Mouse (Mus musculus): ENCODE results near the gene Otx2. TPM values are rescaled to one million over a fixed set of nuclear protein-coding genes. Genes with fewer than 3 reads are reported as not detected.
A peak's percentile ranks its signal among the peaks of the same experiment; 100 is the strongest.

Otx2 gene
- polyA plus RNA-seq, 1 experiment from 2014 or later = 15.4 TPM

DNA sequence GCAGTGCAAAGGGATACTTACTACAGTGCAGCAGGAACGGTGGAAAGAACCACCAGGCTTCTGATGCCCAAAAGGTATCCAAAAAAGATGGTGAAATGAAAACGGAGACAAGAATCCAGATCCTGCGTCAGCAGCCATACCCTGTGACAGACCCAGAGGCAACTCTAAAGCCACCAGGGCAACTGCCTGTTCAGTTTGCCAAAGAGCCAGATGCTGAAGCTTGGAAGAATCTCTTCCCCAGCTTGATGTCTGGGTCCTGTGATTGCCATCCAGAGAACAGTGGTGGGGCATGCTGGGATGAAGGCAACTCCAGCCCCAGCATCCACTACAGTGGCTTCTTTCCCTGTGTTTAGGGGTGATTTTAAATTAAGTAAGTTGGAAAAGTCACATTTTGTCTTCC lies 5.1 kb upstream of the Otx2 start:
- Histone ChIP-seq H3K4me3 (no peak overlapping the region), H3K4me1 (replicated peaks) (peaks cover 9% of the 10 kb centered on the region), H3K36me3 (no peaks in the 10 kb centered on the region), H3K27ac (no peak overlapping the region), H3K9me3 (no peaks in the 10 kb centered on the region), H3K27me3 (ENCODE audit: insufficient read depth, poor library complexity, severe bottlenecking) (peaks cover 49% of the 10 kb centered on the region)
- no peak for DNase-seq (ENCODE audit: low spot score)
- WGBS = 81% methylated on average over 3 of the region's 3 CpGs

DNA sequence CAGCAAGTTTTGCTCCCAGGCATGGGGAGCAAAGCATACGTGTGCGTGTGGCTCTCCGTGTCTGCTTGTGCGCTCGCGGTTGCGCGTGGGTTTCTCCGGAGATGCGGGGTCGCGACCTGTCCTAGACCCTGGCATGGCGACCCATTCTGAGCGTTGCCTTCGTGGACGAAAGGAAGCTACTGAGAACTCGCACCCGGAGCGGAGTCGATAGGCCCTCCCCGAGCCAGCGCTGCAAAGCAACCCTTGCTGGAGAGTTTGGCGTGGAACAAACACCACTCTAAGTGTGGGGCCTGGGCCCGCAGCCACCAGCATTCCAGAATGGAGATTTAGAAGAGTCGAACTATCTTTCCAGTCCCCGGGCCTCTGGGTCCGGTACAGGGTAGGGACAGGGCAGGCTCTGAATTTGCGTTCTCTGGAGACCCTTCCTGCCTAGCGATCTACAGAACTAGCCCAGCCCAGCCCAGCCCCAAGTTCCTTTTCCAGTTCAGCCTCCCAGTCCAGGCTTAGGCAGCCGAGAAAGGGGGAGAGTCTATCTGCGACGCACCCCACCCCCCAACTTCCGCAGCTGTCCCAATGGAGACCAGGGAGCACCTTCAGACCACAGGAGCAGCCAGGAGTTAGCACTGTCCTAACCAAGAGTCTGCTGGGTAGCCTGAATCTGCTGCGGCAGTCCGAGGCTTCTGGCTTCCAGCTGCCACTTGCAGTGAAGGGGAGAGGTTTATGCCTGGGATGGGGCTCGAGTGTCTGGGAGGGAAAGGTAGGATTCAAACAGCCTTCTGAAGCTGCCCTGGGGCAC lies 615 bp upstream of the Otx2 start:
- Histone ChIP-seq H3K27me3 (ENCODE audit: insufficient read depth, poor library complexity, severe bottlenecking) (peaks cover 94% of the 10 kb centered on the region), H3K4me1 (replicated peaks) (peaks cover 14% of the 10 kb centered on the region), H3K27ac (peak overlapping the region; percentile 77), H3K4me3 (peak overlapping the region; percentile 46), H3K36me3 (no peaks in the 10 kb centered on the region), H3K9me3 (no peaks in the 10 kb centered on the region)
- peak; percentile 41 for DNase-seq (ENCODE audit: low spot score)
- 1% methylated on average over 36 of the region's 36 CpGs for WGBS

DNA sequence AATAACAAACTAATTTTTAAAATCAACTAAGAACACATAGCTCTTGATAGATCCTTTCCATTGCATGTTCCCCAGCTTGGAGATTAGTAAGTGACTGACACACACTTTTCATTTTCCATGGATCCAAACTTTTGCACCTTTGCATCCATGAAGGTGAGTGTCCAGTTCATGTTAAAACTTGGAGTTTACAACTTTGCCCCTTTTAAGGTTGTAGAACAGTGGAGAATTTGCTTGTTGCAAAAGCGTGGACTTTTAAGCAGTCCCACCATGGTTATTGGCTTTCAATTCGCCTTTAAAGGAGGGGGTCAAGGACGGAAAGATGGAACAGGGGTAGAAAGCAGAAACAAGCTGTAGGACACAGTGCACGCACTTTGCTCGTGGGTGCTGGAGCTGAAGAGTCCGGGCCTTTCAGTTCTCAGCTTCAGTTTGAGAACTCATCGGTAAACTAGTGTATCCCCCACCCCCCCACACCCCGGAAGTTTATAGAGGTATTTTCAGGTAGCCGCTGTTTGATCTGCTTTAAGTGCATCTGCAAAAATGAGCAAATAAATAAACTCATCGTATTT lies 925 bp downstream of the Otx2 start:
- H3K27me3 ChIP-seq (ENCODE audit: insufficient read depth, poor library complexity, severe bottlenecking) = peaks cover 97% of the 10 kb centered on the region

DNA sequence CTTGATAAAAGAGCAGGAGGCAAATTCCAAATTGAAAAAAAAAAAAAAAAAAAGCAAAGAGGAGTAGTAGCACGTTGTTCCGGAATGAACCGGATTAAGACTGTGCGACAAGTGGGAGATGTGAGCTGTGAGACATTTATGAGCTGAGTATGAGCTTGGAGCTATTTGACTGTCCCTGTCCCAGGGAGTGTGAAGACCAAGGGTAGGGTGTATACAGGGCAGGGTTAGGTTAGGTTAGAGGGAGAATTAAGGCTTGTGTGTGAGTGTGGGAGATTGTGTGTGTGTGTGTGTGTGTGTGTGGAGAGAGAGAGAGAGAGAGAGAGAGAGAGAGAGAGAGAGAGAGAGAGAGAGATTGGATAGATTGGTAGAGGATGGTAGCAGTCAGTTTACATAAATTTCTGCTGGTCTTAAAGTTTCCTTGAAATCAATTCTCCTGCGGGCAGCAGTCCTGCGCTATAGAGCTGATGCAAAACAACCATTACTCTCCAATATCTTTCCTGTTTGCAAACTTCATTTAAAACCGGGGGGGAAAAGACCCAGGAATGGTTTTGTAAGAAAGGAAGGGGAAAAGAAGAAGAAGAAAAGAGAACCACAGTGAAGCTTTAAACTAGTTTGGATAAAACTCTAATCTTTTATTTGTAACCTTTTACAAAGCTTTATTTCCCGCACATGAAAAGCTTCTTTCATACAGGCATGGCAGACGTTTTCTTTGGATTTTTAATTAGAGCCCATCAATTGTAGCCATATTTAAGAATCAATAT lies 2.0 kb downstream of the Otx2 start:
- Histone ChIP-seq H3K27me3 (ENCODE audit: insufficient read depth, poor library complexity, severe bottlenecking) (peaks cover 100% of the 10 kb centered on the region), H3K4me1 (replicated peaks) (peaks cover 20% of the 10 kb centered on the region), H3K4me3 (peak overlapping the region; percentile 23), H3K36me3 (no peaks in the 10 kb centered on the region), H3K27ac (0 out of 2 replicates have a peak overlapping the region, but pooled peaks have one; percentile 5), H3K9me3 (no peaks in the 10 kb centered on the region)
- peak; percentile 18 for DNase-seq (ENCODE audit: low spot score)
- WGBS = 31% methylated on average over 9 of the region's 9 CpGs

More for the DNA sequence above, 925 bp downstream of the Otx2 start:
- H3K36me3 ChIP-seq = no peaks in the 10 kb centered on the region
- H3K4me1 ChIP-seq (replicated peaks) = peaks cover 18% of the 10 kb centered on the region
- H3K4me3 ChIP-seq = peak overlapping the region; percentile 46
- WGBS = 15% methylated on average over 10 of the region's 10 CpGs
- no peaks in the 10 kb centered on the region for H3K9me3 ChIP-seq
- H3K27ac ChIP-seq = no peak overlapping the region
- DNase-seq (ENCODE audit: low spot score) = peak; percentile 15

DNA sequence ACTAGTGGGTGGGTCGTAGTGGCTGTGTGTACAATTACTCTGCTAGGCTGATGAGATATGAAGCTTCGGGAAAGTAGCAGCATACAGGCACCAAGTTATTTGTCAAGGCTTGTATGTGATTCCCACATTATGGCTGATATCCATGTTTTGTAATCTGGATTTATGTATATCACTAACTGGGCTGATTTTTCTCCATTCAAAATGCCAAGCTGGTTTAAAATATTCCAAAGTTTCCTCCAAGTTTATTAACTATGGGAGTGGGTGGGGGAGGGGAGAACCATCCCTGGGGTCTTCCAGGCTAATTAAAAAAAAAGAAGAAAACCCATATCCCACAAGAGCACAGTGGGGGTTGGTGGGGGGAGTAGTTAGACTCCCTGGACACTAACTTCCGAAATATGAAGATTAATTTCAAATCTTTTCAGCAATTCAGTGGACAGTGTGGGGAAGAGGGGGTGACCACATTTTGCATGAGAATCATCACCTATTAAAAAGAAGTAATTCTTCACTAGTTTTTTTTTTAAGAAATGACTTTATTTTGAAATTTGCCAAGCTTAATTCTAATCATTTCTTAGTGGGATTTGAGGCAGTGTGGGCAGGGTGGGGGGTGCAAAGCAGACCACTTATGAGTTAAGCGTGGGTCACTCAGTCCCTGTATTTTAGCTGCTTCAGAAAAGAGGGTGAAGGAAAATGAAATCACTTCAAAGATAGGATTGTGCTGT lies 2.7 kb downstream of the Otx2 start:
- WGBS = 43% methylated on average over 4 of the region's 4 CpGs

DNA sequence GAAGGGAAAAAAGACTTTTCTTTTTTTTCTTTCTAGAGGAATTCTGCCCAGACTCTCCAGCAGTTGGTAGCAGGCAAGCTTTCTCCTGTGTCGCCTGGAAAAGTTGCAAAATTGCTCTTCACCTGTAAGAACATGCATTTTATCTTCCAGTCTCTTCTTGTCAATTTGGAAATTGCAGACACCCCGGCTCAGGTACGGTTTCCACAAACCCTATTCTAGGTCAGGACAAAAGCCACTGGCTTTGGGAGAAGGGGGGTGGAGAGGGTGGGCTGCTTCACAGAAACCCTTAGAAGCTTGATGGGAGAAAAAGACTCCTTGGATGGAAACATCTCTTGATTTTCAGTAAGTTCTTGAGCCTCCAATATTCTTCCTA lies 3.4 kb downstream of the Otx2 start:
- Histone ChIP-seq H3K4me3 (no peak overlapping the region), H3K27ac (peak overlapping the region; percentile 45; the same call in 1 of the 2 replicates), H3K9me3 (no peaks in the 10 kb centered on the region), H3K27me3 (ENCODE audit: insufficient read depth, poor library complexity, severe bottlenecking) (peaks cover 100% of the 10 kb centered on the region), H3K36me3 (no peaks in the 10 kb centered on the region), H3K4me1 (replicated peaks) (peaks cover 34% of the 10 kb centered on the region)
- DNase-seq (ENCODE audit: low spot score) = peak; percentile 33
- WGBS = 3% methylated on average over 3 of the region's 3 CpGs

More for the DNA sequence above, 2.7 kb downstream of the Otx2 start:
- Histone ChIP-seq H3K4me3 (peak overlapping the region; percentile 23; the same call in 1 of the 2 replicates), H3K27ac (no peak overlapping the region), H3K9me3 (no peaks in the 10 kb centered on the region), H3K4me1 (replicated peaks) (peaks cover 28% of the 10 kb centered on the region), H3K27me3 (ENCODE audit: insufficient read depth, poor library complexity, severe bottlenecking) (peaks cover 100% of the 10 kb centered on the region), H3K36me3 (no peaks in the 10 kb centered on the region)
- DNase-seq (ENCODE audit: low spot score) = no peak

DNA sequence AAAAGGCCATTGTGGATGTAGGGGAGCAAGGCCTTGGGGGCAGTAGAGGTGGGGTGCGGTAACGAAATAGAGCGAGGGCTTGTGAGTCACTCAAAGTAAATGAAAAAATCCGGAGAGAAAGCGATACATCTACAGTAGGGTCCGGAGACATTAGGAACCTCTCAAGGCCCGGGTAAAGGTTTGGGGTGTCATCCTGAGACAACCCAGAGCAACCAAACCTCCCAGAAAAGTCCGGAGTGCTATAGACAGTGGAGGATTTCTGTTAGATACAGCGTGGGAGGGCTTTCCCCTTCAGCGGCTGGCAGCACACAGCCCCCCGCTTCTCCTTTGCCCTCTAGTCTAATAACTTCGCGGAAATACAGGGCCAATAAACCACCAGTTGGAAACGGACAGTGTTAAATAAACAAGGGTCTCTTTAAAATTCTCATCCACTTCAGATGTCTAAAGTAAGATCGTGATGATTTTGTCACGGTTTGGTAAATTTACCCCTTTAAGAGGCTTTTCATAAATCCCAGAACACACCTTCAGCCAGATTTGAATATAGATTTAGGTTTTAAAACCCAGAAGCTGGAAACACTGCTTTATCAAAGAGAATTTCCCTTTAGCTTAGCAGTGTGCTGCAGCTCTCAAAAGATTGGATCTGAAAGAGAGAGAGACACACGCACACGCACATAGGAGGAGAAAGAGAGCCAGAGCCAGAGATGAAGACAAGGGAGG lies 3.9 kb downstream of the Otx2 start:
- Histone ChIP-seq H3K4me1 (replicated peaks) (peaks cover 40% of the 10 kb centered on the region), H3K36me3 (no peaks in the 10 kb centered on the region), H3K27me3 (ENCODE audit: insufficient read depth, poor library complexity, severe bottlenecking) (peaks cover 100% of the 10 kb centered on the region), H3K9me3 (no peaks in the 10 kb centered on the region), H3K27ac (peak overlapping the region; percentile 45; the same call in 1 of the 2 replicates), H3K4me3 (peak overlapping the region; percentile 20; the same call in 1 of the 2 replicates)
- 3% methylated on average over 18 of the region's 18 CpGs for WGBS
- peak; percentile 40 for DNase-seq (ENCODE audit: low spot score)

DNA sequence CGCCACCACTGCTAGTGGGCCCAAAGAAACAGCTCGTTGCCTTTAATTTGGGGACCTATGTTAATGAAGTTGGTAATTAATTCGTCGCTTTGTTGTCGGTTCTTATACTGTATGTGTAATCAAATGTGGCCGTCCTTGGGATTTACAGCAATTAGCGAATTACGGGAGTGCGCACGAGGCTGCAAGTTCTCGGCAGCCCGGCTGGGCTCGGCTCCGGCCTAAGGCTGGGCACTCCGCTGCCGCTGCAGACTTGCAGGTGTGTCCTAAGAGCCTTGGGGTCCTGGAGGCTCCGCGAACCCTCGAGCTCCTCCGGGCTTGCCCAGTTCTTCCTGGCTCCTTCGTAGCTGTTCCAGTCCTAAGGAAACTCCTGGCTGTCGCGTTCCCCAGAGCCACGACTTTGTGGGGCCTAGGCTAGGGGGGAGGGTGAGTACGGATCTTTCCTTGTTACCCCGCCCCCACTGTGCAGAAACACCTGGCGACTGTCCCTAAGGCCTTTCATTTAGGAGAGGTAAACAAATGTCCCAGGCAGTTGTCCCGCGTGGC lies 4.8 kb downstream of the Otx2 start:
- peak; percentile 62 for DNase-seq (ENCODE audit: low spot score)
- H3K9me3 ChIP-seq = no peaks in the 10 kb centered on the region
- no peaks in the 10 kb centered on the region for H3K36me3 ChIP-seq
- peak overlapping the region; percentile 74 for H3K27ac ChIP-seq
- WGBS = under 1% methylated on average over 29 of the region's 29 CpGs
- peaks cover 100% of the 10 kb centered on the region for H3K27me3 ChIP-seq (ENCODE audit: insufficient read depth, poor library complexity, severe bottlenecking)
- peaks cover 35% of the 10 kb centered on the region for H3K4me1 ChIP-seq (replicated peaks)
- peak overlapping the region; percentile 38 for H3K4me3 ChIP-seq

DNA sequence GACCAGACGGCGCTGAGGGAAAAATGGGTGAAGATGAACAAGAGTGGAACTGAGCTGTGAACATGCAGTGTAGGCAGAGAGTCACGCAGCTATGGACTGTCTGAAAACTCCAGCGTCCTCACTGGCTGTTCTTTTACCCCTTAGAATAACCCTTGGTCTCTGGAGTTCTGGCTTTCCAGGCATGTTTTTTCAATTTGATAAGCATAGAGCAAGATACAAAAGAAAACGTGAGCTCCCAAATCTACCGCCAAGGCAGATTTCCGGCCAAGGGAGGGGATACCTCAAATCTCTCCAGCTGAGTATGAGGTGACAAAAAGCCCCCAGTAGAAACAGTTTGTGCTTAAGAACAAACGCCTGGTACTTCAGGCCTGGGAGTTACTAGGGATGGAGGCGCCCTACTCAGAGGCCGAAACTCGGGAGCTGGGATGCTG lies 5.6 kb downstream of the Otx2 start:
- peak; percentile 52 for DNase-seq (ENCODE audit: low spot score)
- Histone ChIP-seq H3K27ac (peak overlapping the region; percentile 35; the same call in 1 of the 2 replicates), H3K4me3 (peak overlapping the region; percentile 38), H3K36me3 (no peaks in the 10 kb centered on the region), H3K9me3 (no peaks in the 10 kb centered on the region), H3K27me3 (ENCODE audit: insufficient read depth, poor library complexity, severe bottlenecking) (peaks cover 100% of the 10 kb centered on the region), H3K4me1 (replicated peaks) (peaks cover 29% of the 10 kb centered on the region)
- 2% methylated on average over 11 of the region's 11 CpGs for WGBS

DNA sequence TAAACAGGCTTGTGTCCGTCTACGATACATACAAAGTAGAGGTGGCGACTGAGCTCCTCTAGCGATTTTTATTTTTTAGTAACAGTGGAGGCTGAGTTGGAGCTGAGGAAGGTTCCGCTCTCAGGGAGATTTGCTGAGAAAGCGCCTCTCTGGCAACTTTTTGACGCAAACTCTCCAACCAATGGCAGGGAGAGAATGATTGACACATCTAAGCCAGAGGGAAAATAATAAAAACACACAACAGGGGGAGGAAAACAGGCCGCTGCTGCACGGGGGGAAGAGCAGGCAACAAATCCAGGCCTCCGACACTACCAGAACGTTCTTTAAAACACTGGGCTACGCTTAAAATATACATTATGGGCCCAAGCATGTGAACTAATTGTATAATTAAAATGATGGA lies 6.2 kb downstream of the Otx2 start:
- peak overlapping the region; percentile 84; the same call in 1 of the 2 replicates for H3K27ac ChIP-seq
- H3K4me3 ChIP-seq = peak overlapping the region; percentile 51; the same call in 1 of the 2 replicates
- H3K4me1 ChIP-seq (replicated peaks) = peaks cover 29% of the 10 kb centered on the region
- H3K36me3 ChIP-seq = no peaks in the 10 kb centered on the region
- H3K9me3 ChIP-seq = no peaks in the 10 kb centered on the region
- H3K27me3 ChIP-seq (ENCODE audit: insufficient read depth, poor library complexity, severe bottlenecking) = peaks cover 100% of the 10 kb centered on the region
- peak; percentile 58 for DNase-seq (ENCODE audit: low spot score)
- WGBS = under 1% methylated on average over 12 of the region's 12 CpGs

DNA sequence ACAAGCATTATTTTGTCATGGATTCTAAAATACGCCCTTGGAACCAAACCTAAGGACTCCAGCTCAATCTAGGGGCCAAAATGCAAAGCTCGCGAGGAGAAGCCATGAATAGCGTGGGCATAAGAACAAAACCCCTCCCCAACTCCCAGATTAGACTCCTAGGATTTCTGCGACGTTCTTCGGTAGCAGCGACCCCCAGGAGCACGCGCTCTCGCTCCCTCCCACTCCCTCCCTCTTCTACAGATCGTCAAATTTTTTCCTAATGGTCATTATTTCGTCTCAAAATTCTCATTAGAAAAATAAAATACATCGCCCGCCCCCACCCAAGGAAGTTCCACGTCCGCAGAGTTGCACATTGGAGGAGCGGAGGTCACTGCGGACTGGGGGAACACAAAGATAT lies 6.8 kb downstream of the Otx2 start:
- peak overlapping the region; percentile 51 for H3K4me3 ChIP-seq
- under 1% methylated on average over 19 of the region's 19 CpGs for WGBS
- peaks cover 34% of the 10 kb centered on the region for H3K4me1 ChIP-seq (replicated peaks)
- H3K9me3 ChIP-seq = no peaks in the 10 kb centered on the region
- peak overlapping the region; percentile 84 for H3K27ac ChIP-seq
- H3K36me3 ChIP-seq = no peaks in the 10 kb centered on the region
- peak; percentile 37 for DNase-seq (ENCODE audit: low spot score)
- peaks cover 100% of the 10 kb centered on the region for H3K27me3 ChIP-seq (ENCODE audit: insufficient read depth, poor library complexity, severe bottlenecking)

Data from hindbrain, embryonic 10.5 days (tissue).